Mouse (Mus musculus): ENCODE results near the gene Egfl8. TPM values are rescaled to one million over a fixed set of nuclear protein-coding genes. Genes with fewer than 3 reads are reported as not detected.

The Egfl8 gene
- polyA plus RNA-seq (2015; fragmentation: Nextera tagmentation; extraction: Ambion mirVana): 12.3 and 14.9 TPM in 2 replicates

GRCm38 (mm10) chr17:34615871-34616270 is at the start of gene Egfl8:
Egfl8 (minus strand) TSS chr17:34615971.
- WGBS: 62% methylated on average over 6 of the region's 6 CpGs
- H3K9me3 ChIP-seq (replicated peaks): no peaks in the 10 kb centered on the region
- H3K27ac ChIP-seq (replicated peaks): 0 out of 2 replicates have a peak within 1 kb of the TSS, but pooled peaks have one; percentile 9
- H3K36me3 ChIP-seq: peaks cover 66% of the 10 kb centered on the region
- no peak within 1 kb of the TSS for H3K9ac ChIP-seq (replicated peaks)
- no peaks in the 10 kb centered on the region for H3K4me1 ChIP-seq
- no peak for ATAC-seq (ENCODE audit: low FRiP score)
- no peak within 1 kb of the TSS for H3K4me3 ChIP-seq (replicated peaks)
- H3K4me2 ChIP-seq: no peak within 1 kb of the TSS; the same call in 1 of the 2 replicates
- H3K27me3 ChIP-seq (replicated peaks): no peaks in the 10 kb centered on the region

DNA sequence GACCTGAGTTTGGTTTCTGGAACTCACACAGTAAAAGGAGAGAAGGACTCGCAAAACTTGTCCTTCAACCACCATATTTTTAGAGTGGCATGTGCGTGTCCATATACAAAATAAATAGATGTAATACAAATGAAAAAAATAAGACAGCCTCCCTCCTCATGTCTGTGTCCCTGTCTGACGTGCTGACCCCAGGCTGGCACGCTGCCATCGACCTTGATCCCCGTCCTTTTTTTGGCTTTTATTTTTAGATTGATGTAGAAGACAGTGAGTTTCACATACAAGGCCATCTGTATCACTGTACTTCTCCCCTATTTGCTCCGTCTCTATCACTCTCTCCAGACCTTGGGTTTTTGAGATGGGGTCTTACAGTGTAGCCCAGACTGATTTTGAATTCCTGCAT is 48.7 kb upstream of the Egfl8 start:
- Histone ChIP-seq H3K27ac (replicated peaks) (no peak overlapping the region), H3K27me3 (replicated peaks) (peaks cover 33% of the 10 kb centered on the region)
- WGBS: 74% methylated on average over 7 of the region's 7 CpGs

GRCm38 (mm10) chr17:34663558-34663957 is 47.8 kb upstream of the Egfl8 start:
- Histone ChIP-seq H3K4me3 (replicated peaks) (no peak overlapping the region), H3K4me1 (peaks cover 10% of the 10 kb centered on the region), H3K4me2 (no peak overlapping the region), H3K9ac (replicated peaks) (no peak overlapping the region), H3K36me3 (no peaks in the 10 kb centered on the region), H3K27ac (replicated peaks) (no peak overlapping the region), H3K9me3 (replicated peaks) (no peaks in the 10 kb centered on the region), H3K27me3 (replicated peaks) (peaks cover 37% of the 10 kb centered on the region)
- no peak for ATAC-seq (ENCODE audit: low FRiP score)
- WGBS: 38% methylated on average over 1 of the region's 1 CpGs

More for the DNA sequence above, 48.7 kb upstream of the Egfl8 start:
- Histone ChIP-seq H3K4me2 (no peak overlapping the region), H3K4me1 (peaks cover 10% of the 10 kb centered on the region), H3K9ac (replicated peaks) (no peak overlapping the region), H3K4me3 (replicated peaks) (no peak overlapping the region), H3K9me3 (replicated peaks) (no peaks in the 10 kb centered on the region), H3K36me3 (no peaks in the 10 kb centered on the region)
- ATAC-seq (ENCODE audit: low FRiP score): no peak

DNA sequence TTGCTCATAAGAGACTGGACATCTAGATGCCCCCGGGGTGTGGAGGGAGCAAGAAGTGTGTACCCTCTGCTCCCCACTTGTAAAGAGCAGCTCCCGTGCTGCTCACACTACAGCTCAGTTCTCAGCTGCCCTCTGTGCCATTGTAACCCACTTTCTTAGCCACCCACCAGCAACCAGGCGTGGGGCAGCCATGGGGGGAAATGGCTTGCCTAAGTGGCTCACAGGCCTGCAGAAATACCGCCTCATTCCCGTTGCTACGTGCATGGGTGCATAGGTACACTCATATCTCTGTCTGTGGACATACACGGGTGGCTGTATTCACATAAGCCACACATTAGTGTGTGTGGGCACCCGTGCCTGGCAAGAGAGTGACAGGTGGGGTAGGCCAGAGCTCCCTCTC is 47.2 kb upstream of the Egfl8 start:
- WGBS: 91% methylated on average over 8 of the region's 8 CpGs
- Histone ChIP-seq H3K27ac (replicated peaks) (no peak overlapping the region), H3K27me3 (replicated peaks) (peaks cover 37% of the 10 kb centered on the region), H3K9ac (replicated peaks) (no peak overlapping the region), H3K4me2 (no peak overlapping the region), H3K36me3 (no peaks in the 10 kb centered on the region), H3K4me1 (peaks cover 10% of the 10 kb centered on the region), H3K4me3 (replicated peaks) (no peak overlapping the region), H3K9me3 (replicated peaks) (no peaks in the 10 kb centered on the region)
- ATAC-seq (ENCODE audit: low FRiP score): no peak

DNA sequence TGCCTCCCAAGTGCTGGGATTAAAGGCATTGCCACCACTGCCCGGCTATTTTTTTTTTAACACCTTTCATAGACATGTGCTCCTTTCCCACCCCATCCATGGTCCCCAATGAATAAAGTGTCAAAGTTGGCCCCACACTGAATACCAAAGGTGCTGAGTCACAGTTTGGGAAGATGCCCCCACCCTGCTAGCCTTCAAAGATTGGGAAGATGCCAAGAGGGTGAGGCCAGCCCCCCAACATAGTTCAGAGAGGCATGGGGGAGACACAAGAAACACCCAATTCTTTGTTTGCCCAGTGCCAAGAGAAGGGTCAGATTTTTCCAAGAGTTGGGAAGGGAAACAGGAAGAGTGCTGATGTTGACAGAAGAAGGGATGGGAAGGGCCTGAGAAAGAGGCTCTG is 46.7 kb upstream of the Egfl8 start:
- no peaks in the 10 kb centered on the region for H3K36me3 ChIP-seq
- no peak overlapping the region for H3K4me3 ChIP-seq (replicated peaks)
- peaks cover 37% of the 10 kb centered on the region for H3K27me3 ChIP-seq (replicated peaks)
- H3K9ac ChIP-seq (replicated peaks): no peak overlapping the region
- no peak overlapping the region for H3K4me2 ChIP-seq
- no peak overlapping the region for H3K27ac ChIP-seq (replicated peaks)
- 93% methylated on average over 1 of the region's 1 CpGs for WGBS
- H3K4me1 ChIP-seq: peaks cover 10% of the 10 kb centered on the region
- ATAC-seq (ENCODE audit: low FRiP score): no peak
- no peaks in the 10 kb centered on the region for H3K9me3 ChIP-seq (replicated peaks)

- no peak overlapping the region for H3K27ac ChIP-seq (replicated peaks)
- ATAC-seq (ENCODE audit: low FRiP score): no peak
- no peaks in the 10 kb centered on the region for H3K9me3 ChIP-seq (replicated peaks)
- peaks cover 37% of the 10 kb centered on the region for H3K27me3 ChIP-seq (replicated peaks)
- peak overlapping the region; percentile 44 for H3K4me2 ChIP-seq
- peak overlapping the region; percentile 4; the same call in 1 of the 2 replicates for H3K4me3 ChIP-seq (replicated peaks)
- peaks cover 11% of the 10 kb centered on the region for H3K4me1 ChIP-seq
- H3K9ac ChIP-seq (replicated peaks): no peak overlapping the region
- no peaks in the 10 kb centered on the region for H3K36me3 ChIP-seq
- WGBS: 9% methylated on average over 19 of the region's 19 CpGs
Measured at GRCm38 (mm10) chr17:34661121-34661591, 45.4 kb upstream of the Egfl8 start.

DNA sequence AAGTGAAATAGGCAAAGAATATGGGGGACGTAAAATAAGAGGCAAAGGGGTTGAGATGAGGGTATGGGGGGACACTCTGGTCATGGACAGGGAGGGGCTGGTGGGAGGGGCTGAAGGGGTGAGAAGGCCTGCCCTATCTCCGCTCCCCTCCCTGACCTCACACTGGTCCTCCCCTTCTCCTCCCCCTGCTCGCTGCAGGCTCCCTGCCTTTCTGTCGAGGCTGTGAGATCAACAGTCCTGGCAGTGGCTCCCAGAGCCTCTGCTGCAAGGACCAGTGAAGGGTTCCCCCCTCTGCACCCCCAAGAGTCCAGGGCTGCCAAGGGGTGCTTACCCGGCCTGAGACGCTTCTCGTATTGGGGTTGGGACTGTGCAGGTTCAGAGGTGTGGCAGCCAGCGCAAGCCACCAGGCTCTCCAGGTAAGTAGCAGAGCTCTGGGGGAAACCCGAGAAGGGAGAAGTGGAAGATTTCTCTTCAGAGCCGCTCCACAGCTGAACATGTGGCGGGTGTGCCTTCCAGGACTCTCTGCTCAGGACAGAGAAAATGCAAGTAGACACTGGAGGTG is 44.6 kb upstream of the Egfl8 start:
- no peaks in the 10 kb centered on the region for H3K9me3 ChIP-seq (replicated peaks)
- peak overlapping the region; percentile 44; the same call in 1 of the 2 replicates for H3K4me2 ChIP-seq
- H3K4me1 ChIP-seq: peaks cover 18% of the 10 kb centered on the region
- H3K36me3 ChIP-seq: no peaks in the 10 kb centered on the region
- no peak; the same call in 1 of the 2 replicates for ATAC-seq (ENCODE audit: low FRiP score)
- H3K27ac ChIP-seq (replicated peaks): no peak overlapping the region
- H3K4me3 ChIP-seq (replicated peaks): no peak overlapping the region
- no peak overlapping the region for H3K9ac ChIP-seq (replicated peaks)
- H3K27me3 ChIP-seq (replicated peaks): peaks cover 37% of the 10 kb centered on the region
- 44% methylated on average over 10 of the region's 11 CpGs for WGBS

DNA sequence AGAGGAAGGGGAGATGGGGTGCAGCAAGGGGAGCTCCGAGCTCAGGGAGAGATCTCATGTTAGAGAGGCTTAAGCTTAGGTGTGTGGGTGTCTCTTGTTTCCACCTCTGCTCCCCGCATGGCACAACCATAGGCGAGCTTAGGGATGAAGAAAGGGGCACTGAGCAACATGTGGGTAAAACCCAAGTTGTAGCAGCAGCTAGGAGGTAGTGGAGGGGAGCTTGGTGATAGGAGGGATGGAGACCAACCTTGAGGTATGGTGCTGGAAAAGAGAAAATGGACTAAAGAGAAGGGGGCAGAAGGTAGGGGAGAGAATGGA is 44.1 kb upstream of the Egfl8 start:
- Histone ChIP-seq H3K9ac (replicated peaks) (no peak overlapping the region), H3K9me3 (replicated peaks) (no peaks in the 10 kb centered on the region), H3K4me3 (replicated peaks) (no peak overlapping the region), H3K36me3 (peaks cover 5% of the 10 kb centered on the region), H3K27ac (replicated peaks) (no peak overlapping the region), H3K27me3 (replicated peaks) (peaks cover 37% of the 10 kb centered on the region), H3K4me2 (no peak overlapping the region), H3K4me1 (peaks cover 22% of the 10 kb centered on the region)
- ATAC-seq (ENCODE audit: low FRiP score): no peak
- WGBS: 67% methylated on average over 3 of the region's 3 CpGs

DNA sequence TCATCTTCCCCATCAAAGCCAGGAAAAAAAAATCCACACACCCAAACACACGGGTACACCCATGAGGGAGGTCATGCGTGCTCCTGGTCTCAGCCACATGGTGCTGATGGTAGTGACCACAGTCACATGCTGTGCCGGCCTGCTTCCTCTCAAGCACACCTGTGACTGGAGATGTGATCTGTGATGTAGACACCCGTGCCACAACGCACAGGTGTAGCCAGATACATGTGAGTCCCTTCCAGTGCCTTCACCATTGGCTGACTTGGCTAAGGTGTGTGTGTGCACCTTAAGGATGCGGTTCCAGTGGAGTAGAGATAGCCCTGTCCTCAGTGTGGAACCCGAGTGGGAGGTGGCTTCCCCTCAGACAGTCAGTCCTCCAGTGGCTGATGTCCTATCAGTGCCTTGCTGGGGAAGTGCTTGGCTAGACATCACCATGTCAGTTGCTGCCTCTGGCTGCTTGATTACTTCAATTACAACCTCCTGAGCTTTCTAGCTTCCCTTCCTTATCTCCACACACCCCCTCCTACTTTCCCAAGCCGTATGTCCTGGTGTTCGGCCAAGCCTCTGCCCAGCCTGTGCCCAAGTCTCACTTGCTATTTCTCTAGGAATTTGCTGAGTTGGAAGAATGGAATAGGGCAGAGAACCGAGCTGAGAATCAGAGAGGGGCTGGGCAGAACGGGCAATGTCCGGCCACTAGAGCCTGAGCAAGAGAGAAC is 43.6 kb upstream of the Egfl8 start:
- Histone ChIP-seq H3K36me3 (peaks cover 10% of the 10 kb centered on the region), H3K4me3 (replicated peaks) (no peak overlapping the region), H3K27me3 (replicated peaks) (peaks cover 37% of the 10 kb centered on the region), H3K9me3 (replicated peaks) (no peaks in the 10 kb centered on the region), H3K4me2 (no peak overlapping the region), H3K9ac (replicated peaks) (no peak overlapping the region), H3K27ac (replicated peaks) (no peak overlapping the region), H3K4me1 (peaks cover 22% of the 10 kb centered on the region)
- ATAC-seq (ENCODE audit: low FRiP score): no peak
- WGBS: 72% methylated on average over 12 of the region's 12 CpGs

DNA sequence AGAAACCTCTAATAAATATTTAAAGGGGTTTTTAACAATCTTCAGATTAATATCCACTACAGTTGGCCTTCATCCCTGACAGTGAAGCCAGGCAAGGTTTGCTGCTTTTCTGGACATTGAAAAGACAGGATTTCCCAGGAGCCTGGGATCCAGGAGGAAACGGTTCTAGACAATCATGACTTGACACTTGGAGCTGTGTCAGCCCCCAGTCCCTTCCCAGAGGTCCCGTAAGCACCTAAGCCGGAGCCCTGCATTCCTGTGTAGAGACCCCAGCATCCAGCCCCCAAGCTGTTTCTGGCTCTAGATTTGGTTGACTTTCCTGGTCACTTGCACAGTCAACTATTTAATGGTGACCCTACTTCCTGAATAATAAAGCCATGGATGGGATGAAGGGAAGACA is 42.8 kb upstream of the Egfl8 start:
- Histone ChIP-seq H3K9me3 (replicated peaks) (no peaks in the 10 kb centered on the region), H3K27me3 (replicated peaks) (peaks cover 37% of the 10 kb centered on the region), H3K4me1 (peaks cover 22% of the 10 kb centered on the region), H3K9ac (replicated peaks) (no peak overlapping the region), H3K36me3 (peaks cover 15% of the 10 kb centered on the region), H3K4me2 (no peak overlapping the region), H3K4me3 (replicated peaks) (no peak overlapping the region), H3K27ac (replicated peaks) (no peak overlapping the region)
- ATAC-seq (ENCODE audit: low FRiP score): no peak
- WGBS: 86% methylated on average over 3 of the region's 3 CpGs

- Histone ChIP-seq H3K27ac (replicated peaks) (no peak overlapping the region), H3K36me3 (peaks cover 20% of the 10 kb centered on the region), H3K4me1 (peaks cover 22% of the 10 kb centered on the region), H3K27me3 (replicated peaks) (peaks cover 36% of the 10 kb centered on the region), H3K4me3 (replicated peaks) (no peak overlapping the region), H3K9ac (replicated peaks) (no peak overlapping the region), H3K9me3 (replicated peaks) (no peaks in the 10 kb centered on the region), H3K4me2 (no peak overlapping the region)
- no peak for ATAC-seq (ENCODE audit: low FRiP score)
- 93% methylated on average over 2 of the region's 2 CpGs for WGBS
Measured at GRCm38 (mm10) chr17:34658145-34658544, 42.4 kb upstream of the Egfl8 start.

GRCm38 (mm10) chr17:34657271-34657670 is 41.5 kb upstream of the Egfl8 start:
- Histone ChIP-seq H3K4me1 (peaks cover 22% of the 10 kb centered on the region), H3K4me3 (replicated peaks) (no peak overlapping the region), H3K27me3 (replicated peaks) (peaks cover 31% of the 10 kb centered on the region), H3K27ac (replicated peaks) (no peak overlapping the region), H3K9me3 (replicated peaks) (no peaks in the 10 kb centered on the region), H3K4me2 (no peak overlapping the region), H3K9ac (replicated peaks) (no peak overlapping the region), H3K36me3 (peaks cover 28% of the 10 kb centered on the region)
- ATAC-seq (ENCODE audit: low FRiP score): no peak
- 71% methylated on average over 2 of the region's 2 CpGs for WGBS

All from neural tube, embryonic 15.5 days (tissue).